Mouse (Mus musculus): Measurements from ENCODE around the gene Prkcd. TPM values are rescaled to one million over a fixed set of nuclear protein-coding genes. Genes with fewer than 3 reads are reported as not detected.
A peak's percentile ranks its signal among the peaks of the same experiment; 100 is the strongest.

Prkcd gene
- total and polyA plus RNA-seq, 2 experiments from 2014 or later: 19.6 to 26.8 TPM

GRCm38 (mm10) chr14:30648478-30648877 lies 22.5 kb upstream of the Prkcd start:
- no peaks in the 10 kb centered on the region for H3K27me3 ChIP-seq (ENCODE audit: insufficient read depth, low read length)
- no peaks in the 10 kb centered on the region; the same call in 1 of the 2 replicates for H3K4me1 ChIP-seq (ENCODE audit: insufficient read depth, low read length)
- 57% methylated on average over 3 of the region's 3 CpGs for WGBS
- no peaks in the 10 kb centered on the region for H3K36me3 ChIP-seq (ENCODE audit: insufficient read depth, low read length)
- no peak overlapping the region for H3K9ac ChIP-seq (replicated peaks; ENCODE audit: low read length)
- no peak for ATAC-seq
- TF ChIP-seq CTCF (IDR thresholded peaks at IDR 0.05; ENCODE audit: low read depth): no peak
- H3K4me2 ChIP-seq (ENCODE audit: low read depth, low read length): no peak overlapping the region
- no peaks in the 10 kb centered on the region for H3K9me3 ChIP-seq (ENCODE audit: low read length)
- DNase-seq (ENCODE audit: low spot score): no peak
- H3K4me3 ChIP-seq (ENCODE audit: low read length): no peak overlapping the region
- no peak overlapping the region for H3K27ac ChIP-seq

DNA sequence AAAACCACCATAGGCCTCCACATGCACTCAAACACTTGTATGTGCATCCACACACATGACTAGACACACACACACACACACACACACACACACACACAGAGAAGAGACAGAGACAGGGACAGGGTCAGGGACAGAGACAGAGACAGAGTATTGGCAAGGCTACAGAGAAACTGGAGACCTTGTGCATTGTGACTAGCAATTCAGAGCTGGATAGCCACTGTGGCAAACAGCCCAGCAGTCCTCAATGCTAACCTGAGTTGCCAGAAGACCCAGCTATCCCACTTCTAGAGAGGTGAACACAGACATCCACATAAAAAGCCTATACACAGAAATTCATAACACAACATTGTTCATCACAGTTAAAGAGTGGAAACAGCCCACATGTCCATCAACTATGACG lies 20.5 kb upstream of the Prkcd start:
- H3K27me3 ChIP-seq (ENCODE audit: insufficient read depth, low read length): no peaks in the 10 kb centered on the region
- ATAC-seq: no peak

DNA sequence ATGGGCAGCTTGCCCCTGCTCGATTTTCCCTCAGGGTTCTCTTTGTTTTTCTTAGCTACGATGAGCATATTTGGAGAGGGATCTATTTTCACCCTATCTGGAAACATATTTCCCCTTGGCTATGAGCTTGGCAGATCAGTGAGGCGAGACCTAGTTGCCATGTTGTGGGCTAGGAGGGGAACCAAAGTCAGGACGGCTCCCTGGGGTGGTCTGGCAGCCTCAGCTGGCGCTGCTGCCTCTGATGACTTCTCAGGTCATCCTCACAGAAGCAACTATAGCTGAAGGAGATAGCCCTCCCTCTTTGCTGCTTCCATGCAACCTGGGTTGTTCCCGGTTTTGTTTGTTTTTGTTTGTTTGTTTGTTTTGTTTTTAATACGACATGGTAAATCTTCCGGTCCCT lies 19.1 kb upstream of the Prkcd start:
- 64% methylated on average over 8 of the region's 8 CpGs for WGBS
- no peaks in the 10 kb centered on the region for H3K36me3 ChIP-seq (ENCODE audit: insufficient read depth, low read length)
- DNase-seq (ENCODE audit: low spot score): peak; percentile 5

More for the DNA sequence above, 20.5 kb upstream of the Prkcd start:
- Histone ChIP-seq H3K4me2 (ENCODE audit: low read depth, low read length) (no peak overlapping the region), H3K27ac (no peak overlapping the region), H3K9me3 (ENCODE audit: low read length) (no peaks in the 10 kb centered on the region), H3K36me3 (ENCODE audit: insufficient read depth, low read length) (no peaks in the 10 kb centered on the region), H3K4me1 (ENCODE audit: insufficient read depth, low read length) (no peaks in the 10 kb centered on the region; the same call in 1 of the 2 replicates), H3K9ac (replicated peaks; ENCODE audit: low read length) (no peak overlapping the region), H3K4me3 (ENCODE audit: low read length) (no peak overlapping the region)
- DNase-seq (ENCODE audit: low spot score): no peak
- WGBS: 81% methylated on average over 1 of the region's 1 CpGs
- TF ChIP-seq CTCF (IDR thresholded peaks at IDR 0.05; ENCODE audit: low read depth): no peak

DNA sequence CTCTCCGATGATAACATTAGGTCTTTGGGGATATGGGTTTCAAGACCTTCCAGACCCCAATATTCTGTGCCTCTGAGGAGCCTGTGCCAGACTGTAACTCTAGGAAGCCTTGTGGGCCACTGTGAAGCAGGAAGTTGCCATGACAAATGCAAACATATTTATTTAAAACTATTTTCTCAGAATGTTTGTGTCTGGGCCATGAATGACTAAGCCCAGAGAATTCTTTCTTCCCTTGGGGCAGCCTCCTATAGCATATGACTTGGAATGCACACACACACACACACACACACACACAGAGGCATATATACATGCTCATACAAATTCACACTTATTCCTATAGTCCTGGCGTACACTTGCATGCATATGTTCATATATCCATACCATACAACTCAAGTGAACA lies 18.0 kb upstream of the Prkcd start:
- H3K27ac ChIP-seq: no peak overlapping the region
- no peak overlapping the region for H3K4me2 ChIP-seq (ENCODE audit: low read depth, low read length)
- no peaks in the 10 kb centered on the region for H3K9me3 ChIP-seq (ENCODE audit: low read length)
- H3K36me3 ChIP-seq (ENCODE audit: insufficient read depth, low read length): no peaks in the 10 kb centered on the region
- no peak overlapping the region for H3K9ac ChIP-seq (replicated peaks; ENCODE audit: low read length)
- no peak for DNase-seq (ENCODE audit: low spot score)
- H3K27me3 ChIP-seq (ENCODE audit: insufficient read depth, low read length): no peaks in the 10 kb centered on the region
- WGBS: 90% methylated on average over 2 of the region's 2 CpGs
- no peaks in the 10 kb centered on the region for H3K4me1 ChIP-seq (ENCODE audit: insufficient read depth, low read length)
- no peak for ATAC-seq
- TF ChIP-seq CTCF (IDR thresholded peaks at IDR 0.05; ENCODE audit: low read depth): no peak
- no peak overlapping the region for H3K4me3 ChIP-seq (ENCODE audit: low read length)

More for the DNA sequence above, 19.1 kb upstream of the Prkcd start:
- H3K9ac ChIP-seq (replicated peaks; ENCODE audit: low read length): no peak overlapping the region
- H3K4me1 ChIP-seq (ENCODE audit: insufficient read depth, low read length): no peaks in the 10 kb centered on the region; the same call in 1 of the 2 replicates
- H3K4me2 ChIP-seq (ENCODE audit: low read depth, low read length): no peak overlapping the region
- no peak overlapping the region for H3K4me3 ChIP-seq (ENCODE audit: low read length)
- no peak for TF ChIP-seq CTCF (IDR thresholded peaks at IDR 0.05; ENCODE audit: low read depth)
- no peaks in the 10 kb centered on the region for H3K27me3 ChIP-seq (ENCODE audit: insufficient read depth, low read length)
- H3K27ac ChIP-seq: no peak overlapping the region
- ATAC-seq: no peak
- no peaks in the 10 kb centered on the region for H3K9me3 ChIP-seq (ENCODE audit: low read length)

DNA sequence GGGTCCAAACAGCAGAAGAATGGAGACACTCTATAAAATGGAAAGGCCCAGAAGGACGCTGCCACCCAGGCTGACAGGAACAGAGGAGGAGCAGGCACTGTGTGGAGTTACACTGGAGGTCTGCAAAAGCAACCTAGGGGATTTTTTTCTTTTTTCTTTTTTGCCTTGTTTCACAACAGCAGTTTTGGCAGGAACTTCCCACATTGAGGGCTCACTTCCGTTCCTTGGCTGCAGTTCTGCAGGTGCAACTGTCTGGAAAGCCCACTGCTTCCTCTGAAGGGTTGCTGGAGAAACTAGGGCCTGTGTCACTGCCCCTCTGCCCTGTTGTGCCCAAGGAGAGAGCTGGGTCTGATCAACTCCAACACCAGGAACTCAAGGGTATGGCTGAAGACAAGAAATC lies 15.7 kb upstream of the Prkcd start:
- 61% methylated on average over 2 of the region's 2 CpGs for WGBS
- no peaks in the 10 kb centered on the region for H3K36me3 ChIP-seq (ENCODE audit: insufficient read depth, low read length)
- no peaks in the 10 kb centered on the region for H3K4me1 ChIP-seq (ENCODE audit: insufficient read depth, low read length)
- no peak overlapping the region for H3K9ac ChIP-seq (replicated peaks; ENCODE audit: low read length)
- no peak for TF ChIP-seq CTCF (IDR thresholded peaks at IDR 0.05; ENCODE audit: low read depth)
- no peaks in the 10 kb centered on the region for H3K9me3 ChIP-seq (ENCODE audit: low read length)
- DNase-seq (ENCODE audit: low spot score): no peak
- H3K27me3 ChIP-seq (ENCODE audit: insufficient read depth, low read length): no peaks in the 10 kb centered on the region
- no peak for ATAC-seq
- H3K27ac ChIP-seq: no peak overlapping the region
- no peak overlapping the region for H3K4me3 ChIP-seq (ENCODE audit: low read length)
- H3K4me2 ChIP-seq (ENCODE audit: low read depth, low read length): no peak overlapping the region

DNA sequence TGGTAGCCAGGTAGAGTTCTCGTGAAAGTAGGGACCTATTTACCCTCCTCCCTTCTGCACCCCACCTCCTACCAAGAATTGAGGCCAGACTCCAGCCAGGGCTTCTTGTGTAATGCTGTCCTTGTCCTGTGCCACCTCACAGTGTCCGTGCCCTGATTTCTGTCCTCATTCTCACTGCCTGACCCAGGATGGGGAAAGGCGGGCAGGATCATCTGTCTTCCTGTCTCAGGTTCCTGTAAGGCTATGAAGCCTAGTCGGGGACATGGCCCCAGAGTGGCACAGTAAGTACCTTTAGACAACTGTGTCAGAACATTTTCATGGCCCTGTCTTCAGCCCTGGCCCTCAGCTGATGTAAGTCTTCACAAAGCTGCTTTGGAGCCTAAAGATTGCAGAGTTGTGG lies 12.7 kb upstream of the Prkcd start:
- WGBS: 72% methylated on average over 4 of the region's 4 CpGs
- Histone ChIP-seq H3K4me2 (ENCODE audit: low read depth, low read length) (no peak overlapping the region), H3K9ac (replicated peaks; ENCODE audit: low read length) (no peak overlapping the region), H3K27me3 (ENCODE audit: insufficient read depth, low read length) (no peaks in the 10 kb centered on the region), H3K4me3 (ENCODE audit: low read length) (no peak overlapping the region), H3K27ac (no peak overlapping the region), H3K9me3 (ENCODE audit: low read length) (no peaks in the 10 kb centered on the region), H3K4me1 (ENCODE audit: insufficient read depth, low read length) (no peaks in the 10 kb centered on the region), H3K36me3 (ENCODE audit: insufficient read depth, low read length) (no peaks in the 10 kb centered on the region)
- ATAC-seq (no peak), DNase-seq (ENCODE audit: low spot score) (no peak)
- no peak for TF ChIP-seq CTCF (IDR thresholded peaks at IDR 0.05; ENCODE audit: low read depth)

GRCm38 (mm10) chr14:30638009-30638408 lies 12.0 kb upstream of the Prkcd start:
- Histone ChIP-seq H3K27ac (no peak overlapping the region), H3K4me1 (ENCODE audit: insufficient read depth, low read length) (no peaks in the 10 kb centered on the region), H3K9me3 (ENCODE audit: low read length) (no peaks in the 10 kb centered on the region), H3K4me2 (ENCODE audit: low read depth, low read length) (no peak overlapping the region), H3K27me3 (ENCODE audit: insufficient read depth, low read length) (no peaks in the 10 kb centered on the region), H3K36me3 (ENCODE audit: insufficient read depth, low read length) (no peaks in the 10 kb centered on the region), H3K9ac (replicated peaks; ENCODE audit: low read length) (no peak overlapping the region), H3K4me3 (ENCODE audit: low read length) (no peak overlapping the region)
- ATAC-seq: no peak
- WGBS: 77% methylated on average over 4 of the region's 4 CpGs
- TF ChIP-seq CTCF (IDR thresholded peaks at IDR 0.05; ENCODE audit: low read depth): no peak
- DNase-seq (ENCODE audit: low spot score): no peak
